Mouse (Mus musculus) right cerebral cortex, postnatal 36 days (tissue): ENCODE measurements at regions not wholly inside any gene's neighbourhood (a gene's known extent, or its start where the extent isn't known, plus 50 kb on each side); places are given as distances from the start of the nearest gene placed in this dataset.
A peak's percentile ranks its signal among the peaks of the same experiment; 100 is the strongest.

Experiments
- DNase-seq, 2 experiments: peaks; one replicate each; pipeline ENCODE4 v3.0.0; 2022; ENCODE audit warnings: low spot score in 2 of 2, mixed read lengths in 1 of 2

GRCm38 (mm10) chrX:107477066-107477465 is 73.9 kb upstream of the Itm2a start:
- peak in 1 of 2 experiments; percentile 6 for DNase-seq

GRCm38 (mm10) chrX:107469242-107469641 is 66.1 kb upstream of the Itm2a start:
- no peak for DNase-seq
